Mouse (Mus musculus): Measurements from ENCODE around the gene Trip6. TPM values are rescaled to one million over a fixed set of nuclear protein-coding genes. Genes with fewer than 3 reads are reported as not detected.
A peak's percentile ranks its signal among the peaks of the same experiment; 100 is the strongest.
"Not testable (repeated sequence)": the region's sequence is repeated elsewhere in the genome, so short reads cannot be mapped to it uniquely, and the experiment has no call there.

Gene Trip6
- polyA plus RNA-seq, 1 experiment from 2014 or later: 155 TPM

DNA sequence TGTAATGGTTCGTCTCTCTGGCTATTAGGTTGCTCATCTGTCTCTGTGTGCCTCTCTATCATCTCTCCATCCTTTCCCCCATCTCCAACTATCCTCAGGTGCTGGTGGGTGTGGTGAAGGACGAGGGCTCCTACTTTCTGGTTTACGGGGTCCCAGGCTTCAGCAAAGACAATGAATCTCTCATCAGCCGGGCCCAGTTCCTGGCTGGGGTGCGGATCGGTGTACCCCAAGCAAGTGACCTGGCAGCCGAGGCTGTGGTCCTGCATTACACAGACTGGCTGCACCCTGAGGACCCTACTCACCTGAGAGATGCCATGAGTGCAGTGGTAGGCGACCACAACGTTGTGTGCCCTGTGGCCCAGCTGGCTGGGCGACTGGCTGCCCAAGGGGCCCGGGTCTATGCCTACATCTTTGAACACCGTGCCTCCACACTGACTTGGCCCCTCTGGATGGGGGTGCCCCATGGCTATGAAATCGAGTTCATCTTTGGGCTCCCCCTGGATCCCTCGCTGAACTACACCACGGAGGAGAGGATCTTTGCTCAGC, 22.8 kb downstream of the Trip6 start:
- ChIA-PET POLR2A (no interaction called here), CTCF (interaction anchor here (1.7 kb wide), 1 partner anchor 211 kb away, joined by 5 read pairs; the partner anchor contains the start of gene Pop7)
- peaks cover 3% of the 10 kb centered on the region for H3K27me3 ChIP-seq
- DNase-seq (ENCODE audit: low read depth, low spot score) (no peak), ATAC-seq (no peak)
- in situ Hi-C loops (cut with MboI; ENCODE audit: low pct_unique_long_range_greater_than_20kb): no loop called here
- TF ChIP-seq CTCF (IDR thresholded peaks at IDR 0.05): no peak

GRCm38 (mm10) chr5:137290677-137291076, 23.5 kb downstream of the Trip6 start:
- CTCF ChIA-PET: no interaction called here
- POLR2A ChIA-PET: no interaction called here
- ATAC-seq: no peak

GRCm38 (mm10) chr5:137289591-137290365, 24.4 kb downstream of the Trip6 start:
- POLR2A ChIA-PET: no interaction called here
- in situ Hi-C loops (cut with MboI; ENCODE audit: low pct_unique_long_range_greater_than_20kb): loop anchor here (5.0 kb wide), 1 partner anchor 157 kb away; no protein-coding TSS in a partner anchor

More at GRCm38 (mm10) chr5:137290677-137291076, 23.5 kb downstream of the Trip6 start:
- DNase-seq (ENCODE audit: low read depth, low spot score): no peak
- in situ Hi-C loops (cut with MboI; ENCODE audit: low pct_unique_long_range_greater_than_20kb): no loop called here
- TF ChIP-seq CTCF (IDR thresholded peaks at IDR 0.05): no peak
- H3K27me3 ChIP-seq: peaks cover 3% of the 10 kb centered on the region

DNA sequence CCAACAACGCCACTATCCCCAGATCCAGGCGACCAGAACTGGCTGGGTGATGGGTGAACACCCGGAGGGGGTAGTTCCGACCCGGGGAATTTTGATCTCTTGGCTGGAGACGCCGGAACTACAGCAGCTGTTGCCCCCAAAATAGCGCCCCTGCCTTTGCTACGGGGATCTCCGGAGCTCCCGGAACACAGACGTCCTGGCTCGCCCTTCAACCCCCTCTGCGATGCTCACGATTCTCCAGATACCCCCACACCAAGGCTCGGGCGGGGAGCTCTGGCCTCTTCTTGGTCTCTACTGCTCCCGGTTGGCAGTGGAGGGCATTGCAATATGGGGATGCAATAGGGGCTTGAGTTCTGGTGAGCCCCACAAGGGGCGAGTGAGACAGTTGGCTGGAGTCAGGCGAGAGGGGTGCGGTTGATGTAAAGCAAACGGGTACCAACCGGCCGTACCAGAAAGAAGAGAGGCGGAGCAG, 25.2 kb downstream of the Trip6 start:
- H3K27me3 ChIP-seq: peaks cover 3% of the 10 kb centered on the region
- CTCF ChIA-PET: interaction anchor here (1.6 kb wide), 1 partner anchor 214 kb away, joined by 6 read pairs; the partner anchor contains the start of gene Pop7
- ATAC-seq (no peak), DNase-seq (ENCODE audit: low read depth, low spot score) (no peak)
- POLR2A ChIA-PET: interaction anchor here (1.2 kb wide), 1 partner anchor 18 kb away, joined by 3 read pairs; the partner anchor contains the start of gene Srrt
- TF ChIP-seq CTCF (IDR thresholded peaks at IDR 0.05): no peak
- in situ Hi-C loops (cut with MboI; ENCODE audit: low pct_unique_long_range_greater_than_20kb): loop anchor here (5.0 kb wide), 1 partner anchor 157 kb away; no protein-coding TSS in a partner anchor

More at GRCm38 (mm10) chr5:137289591-137290365, 24.4 kb downstream of the Trip6 start:
- peaks cover 3% of the 10 kb centered on the region for H3K27me3 ChIP-seq
- DNase-seq (ENCODE audit: low read depth, low spot score) (no peak), ATAC-seq (no peak)
- TF ChIP-seq CTCF (IDR thresholded peaks at IDR 0.05): no peak
- CTCF ChIA-PET: interaction anchor here (1.6 kb wide), 1 partner anchor 213 kb away, joined by 6 read pairs; the partner anchor contains the start of gene Pop7

DNA sequence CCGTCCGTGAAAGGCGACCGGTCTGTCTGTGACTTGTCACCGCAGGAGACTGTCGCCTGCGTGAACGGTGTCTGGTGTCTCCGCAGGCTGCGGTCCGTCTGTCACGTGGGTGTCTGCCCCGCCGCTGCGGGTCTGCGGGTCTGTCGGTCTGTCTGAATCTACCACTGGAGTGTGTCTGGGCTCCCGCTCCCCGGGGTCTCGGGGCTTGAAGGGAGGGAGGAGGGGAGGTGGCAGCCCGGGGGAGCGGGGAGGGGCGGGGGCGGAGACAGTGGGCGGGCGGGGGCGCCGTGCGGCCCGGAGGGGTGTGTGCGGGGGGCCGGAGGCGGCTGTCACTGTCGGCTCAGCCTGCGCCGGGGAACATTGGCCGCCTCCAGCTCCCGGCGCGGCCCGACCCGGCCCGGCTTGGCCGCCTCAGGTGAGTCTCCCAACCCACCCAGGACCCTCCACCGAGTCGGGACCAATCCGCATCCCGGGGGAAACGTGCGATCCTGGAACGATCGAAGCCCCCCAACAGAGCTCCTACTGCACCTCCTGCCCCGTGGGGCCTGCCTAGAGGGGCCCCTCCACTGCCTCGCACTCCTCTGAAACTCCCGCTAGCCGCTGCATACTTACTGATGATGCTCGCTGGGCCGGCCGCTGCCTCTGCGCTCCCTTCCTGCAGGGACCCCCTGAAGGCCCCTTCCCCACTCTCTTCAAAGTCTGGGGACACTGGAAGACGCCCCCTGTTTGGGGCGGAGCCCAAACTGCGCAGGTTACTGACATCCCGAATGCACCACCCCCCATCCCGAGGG, 26.1 kb downstream of the Trip6 start:
- ATAC-seq (no peak), DNase-seq (ENCODE audit: low read depth, low spot score) (no peak)
- POLR2A ChIA-PET: interaction anchor here (1.0 to 1.2 kb wide), 2 partner anchors 14 to 19 kb away, joined by 3 read pairs; partner anchors contain the start of gene Srrt
- in situ Hi-C loops (cut with MboI; ENCODE audit: low pct_unique_long_range_greater_than_20kb): loop anchor here (5.0 kb wide), 1 partner anchor 156 kb away; no protein-coding TSS in a partner anchor
- peaks cover 3% of the 10 kb centered on the region for H3K27me3 ChIP-seq
- CTCF ChIA-PET: interaction anchor here (1.9 to 2.1 kb wide), 3 partner anchors 155 to 173 kb away, joined by 6 to 10 read pairs (median 10); partner anchors contain the start of gene Trim56
- no peak for TF ChIP-seq CTCF (IDR thresholded peaks at IDR 0.05)

GRCm38 (mm10) chr5:137287032-137287952, 26.9 kb downstream of the Trip6 start, which contains the start of gene Ache:
Ache (plus strand) TSS chr5:137287519.
- ATAC-seq (no peak), DNase-seq (ENCODE audit: low read depth, low spot score) (no peak)
- peaks cover 7% of the 10 kb centered on the region for H3K27me3 ChIP-seq
- CTCF ChIA-PET: interaction anchor here (0.6 to 3.3 kb wide), 11 partner anchors 13 to 172 kb away, joined by 3 to 11 read pairs (median 4); partner anchors contain the start of gene Trim56
- no peak for TF ChIP-seq CTCF (IDR thresholded peaks at IDR 0.05)
- in situ Hi-C loops (cut with MboI; ENCODE audit: low pct_unique_long_range_greater_than_20kb): loop anchor here (5.0 kb wide), 1 partner anchor 155 kb away; no protein-coding TSS in a partner anchor
- POLR2A ChIA-PET: interaction anchor here (1.0 kb wide), 1 partner anchor 13 kb away, joined by 3 read pairs; no protein-coding TSS in a partner anchor

GRCm38 (mm10) chr5:137286655-137287031, 27.6 kb downstream of the Trip6 start:
- ATAC-seq (peak; percentile 45), DNase-seq (ENCODE audit: low read depth, low spot score) (no peak)
- CTCF ChIA-PET: interaction anchor here (0.6 to 3.3 kb wide), 12 partner anchors 9 to 171 kb away, joined by 3 to 11 read pairs (median 4); partner anchors contain the start of gene Trim56
- POLR2A ChIA-PET: no interaction called here
- TF ChIP-seq CTCF (IDR thresholded peaks at IDR 0.05): no peak
- peaks cover 7% of the 10 kb centered on the region for H3K27me3 ChIP-seq
- in situ Hi-C loops (cut with MboI; ENCODE audit: low pct_unique_long_range_greater_than_20kb): loop anchor here (5.0 kb wide), 1 partner anchor 154 kb away; no protein-coding TSS in a partner anchor

DNA sequence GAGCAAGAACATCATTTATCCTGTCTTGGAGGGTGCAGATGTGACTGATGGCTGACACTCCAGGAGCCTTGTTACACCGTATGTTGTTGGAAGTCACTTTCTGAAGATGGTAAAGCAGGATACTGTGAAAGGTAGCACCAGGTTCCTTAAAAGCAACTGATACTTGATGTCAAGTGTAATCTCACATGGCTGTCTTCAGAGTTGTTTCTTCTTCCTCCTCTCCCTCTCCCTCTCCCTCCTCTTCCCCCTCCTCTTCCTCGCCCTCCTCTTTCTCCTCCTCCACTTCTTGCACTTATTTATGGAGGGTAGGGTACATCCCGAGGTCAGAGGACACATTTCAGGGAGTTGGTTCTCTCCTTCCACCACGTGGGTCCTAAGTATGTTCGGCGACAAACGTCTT, 28.2 kb downstream of the Trip6 start:
- ATAC-seq: no peak
- ChIA-PET POLR2A (no interaction called here), CTCF (interaction anchor here (0.8 to 3.3 kb wide), 8 partner anchors 8 to 171 kb away, joined by 3 to 11 read pairs (median 5); partner anchors contain the start of gene Trim56)
- DNase-seq (ENCODE audit: low read depth, low spot score): no peak
- H3K27me3 ChIP-seq: peaks cover 7% of the 10 kb centered on the region
- in situ Hi-C loops (cut with MboI; ENCODE audit: low pct_unique_long_range_greater_than_20kb): loop anchor here (5.0 kb wide), 1 partner anchor 154 kb away; no protein-coding TSS in a partner anchor
- TF ChIP-seq CTCF (IDR thresholded peaks at IDR 0.05): no peak

GRCm38 (mm10) chr5:137285045-137285444, 29.2 kb downstream of the Trip6 start:
- ChIA-PET POLR2A (no interaction called here), CTCF (interaction anchor here (3.3 kb wide), 1 partner anchor 125 kb away, joined by 11 read pairs; no protein-coding TSS in a partner anchor)
- DNase-seq (ENCODE audit: low read depth, low spot score) (no peak), ATAC-seq (no peak)
- TF ChIP-seq CTCF (IDR thresholded peaks at IDR 0.05): no peak
- peaks cover 7% of the 10 kb centered on the region for H3K27me3 ChIP-seq
- in situ Hi-C loops (cut with MboI; ENCODE audit: low pct_unique_long_range_greater_than_20kb): loop anchor here (5.0 kb wide), 1 partner anchor 153 kb away; no protein-coding TSS in a partner anchor

DNA sequence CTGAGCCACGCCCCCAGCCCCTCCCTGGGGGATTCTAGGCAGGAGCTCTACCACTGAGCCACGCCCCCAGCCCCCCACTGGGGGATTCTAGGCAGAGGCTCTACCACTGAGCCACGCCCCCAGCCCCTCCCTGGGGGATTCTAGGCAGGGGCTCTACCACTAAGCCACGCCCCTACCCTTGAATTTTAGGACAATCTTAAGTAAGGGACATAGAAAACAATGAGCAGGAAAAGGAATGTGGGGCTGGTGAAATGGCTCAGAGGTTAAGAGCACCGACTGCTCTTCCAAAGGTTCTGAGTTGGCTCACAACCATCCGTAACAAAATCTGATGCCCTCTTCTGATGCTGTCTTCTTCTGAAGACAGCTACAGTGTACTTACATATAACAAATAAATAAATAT, 29.8 kb downstream of the Trip6 start:
- DNase-seq (ENCODE audit: low read depth, low spot score); H3K27me3 ChIP-seq; in situ Hi-C loops (cut with MboI; ENCODE audit: low pct_unique_long_range_greater_than_20kb); ATAC-seq; POLR2A ChIA-PET: not testable (repeated sequence)
- CTCF ChIA-PET: interaction anchor here (3.3 kb wide), 1 partner anchor 124 kb away, joined by 11 read pairs; no protein-coding TSS in a partner anchor

Measured in Patski (cell line).